Mouse (Mus musculus) liver, adult 2 months (tissue): Measurements from ENCODE around the gene Nck1. TPM values are rescaled to one million over a fixed set of nuclear protein-coding genes. Genes with fewer than 3 reads are reported as not detected.

Experiments used
- DNase-seq: peaks from one replicate; pipeline ENCODE4 v3.0.0-alpha.2; 2011; ENCODE audit warnings: low read depth, low spot score; ENCODE audit errors: extremely low read depth
- H3K27ac ChIP-seq: fragments of 200-500 bp; replicated peaks from 2 replicates; pipeline ENCODE4 v1.5.1; 2012; ENCODE audit warnings: low read depth, mild to moderate bottlenecking, control low read depth, inconsistent platforms, low read length; ENCODE audit not compliant: insufficient read depth
- H3K27me3 ChIP-seq: fragments of 200-500 bp; 2 replicates; pipeline ENCODE4 v1.6.1; 2012; ENCODE audit warnings: mild to moderate bottlenecking, moderate library complexity, low read length, inconsistent platforms; ENCODE audit not compliant: control insufficient read depth, insufficient read depth
- H3K36me3 ChIP-seq: fragments of 200-500 bp; 2 replicates; pipeline ENCODE4 v1.6.1; 2012; ENCODE audit warnings: low read length, inconsistent platforms; ENCODE audit not compliant: control insufficient read depth, insufficient read depth
- H3K4me1 ChIP-seq: fragments of 200-500 bp; 2 replicates; pipeline ENCODE4 v1.6.1; 2011; ENCODE audit warnings: low read length; ENCODE audit not compliant: control insufficient read depth, insufficient read depth
- H3K4me3 ChIP-seq: fragments of 200-500 bp; 2 replicates; pipeline ENCODE4 v1.5.1; 2011; ENCODE audit warnings: low read depth, mild to moderate bottlenecking, control low read depth, low read length, moderate library complexity; ENCODE audit not compliant: insufficient read depth
- H3K79me2 ChIP-seq: fragments of 200-500 bp; 2 replicates; pipeline ENCODE4 v1.6.1; 2012; ENCODE audit warnings: inconsistent platforms, mild to moderate bottlenecking, low read length, moderate library complexity; ENCODE audit not compliant: control insufficient read depth, insufficient read depth
- H3K9ac ChIP-seq: fragments of 200-500 bp; 2 replicates; pipeline ENCODE4 v1.6.1; 2012; ENCODE audit warnings: low read depth, mild to moderate bottlenecking, control low read depth, inconsistent platforms, low read length
- CTCF ChIP-seq: fragments of 200-500 bp; IDR thresholded peaks from 2 replicates; pipeline ENCODE4 v1.5.1; 2011; ENCODE audit warnings: low read depth, low read length, control low read depth
- POLR2A ChIP-seq: fragments of 200-500 bp; IDR thresholded peaks from 2 replicates; pipeline ENCODE4 v1.6.1; 2011; ENCODE audit warnings: low read length, control low read depth; ENCODE audit not compliant: insufficient read depth; ENCODE audit errors: extremely low read depth
- WGBS: fragments of 180-500 bp; shearing (Covaris S2); methylation state at CpG from one replicate; pipeline ENCODE4 v1.1.7; 2018; 5-methylcytosine and 5-hydroxymethylcytosine counted together
- polyA plus RNA-seq: library from polyadenylated mRNA; depleted of rRNA; stranded (reverse); fragments of >200 nt; gene quantifications from 2 replicates; pipeline ENCODE4 v1.2.3, GENCODE M21; 2012
- total RNA-seq: library from RNA; depleted of rRNA; stranded (reverse); fragments of >200 nt; gene quantifications from 2 replicates; pipeline ENCODE4 v1.2.3, GENCODE M21; 2014

Nck1 gene
- total and polyA plus RNA-seq, 2 experiments, result 2.6 to 17.0 TPM

- peak overlapping the region; percentile 86 for H3K4me3 ChIP-seq
- no peak for TF ChIP-seq CTCF
- 0 out of 2 replicates have a peak, but pooled peaks have one; percentile 9 for TF ChIP-seq POLR2A
- no peaks in the 10 kb centered on the region for H3K79me2 ChIP-seq
- H3K9ac ChIP-seq, result peak overlapping the region; percentile 72
- no peaks in the 10 kb centered on the region for H3K27me3 ChIP-seq
- no peaks in the 10 kb centered on the region for H3K36me3 ChIP-seq
- 14% methylated on average over 32 of the region's 32 CpGs for WGBS
- no peak overlapping the region for H3K27ac ChIP-seq
- peaks cover 2% of the 10 kb centered on the region; the same call in 1 of the 2 replicates for H3K4me1 ChIP-seq
- peak; percentile 12 for DNase-seq
These were observed 24.1 kb upstream of the Nck1 start for GRCm38 (mm10) chr9:100569798-100570625.

DNA sequence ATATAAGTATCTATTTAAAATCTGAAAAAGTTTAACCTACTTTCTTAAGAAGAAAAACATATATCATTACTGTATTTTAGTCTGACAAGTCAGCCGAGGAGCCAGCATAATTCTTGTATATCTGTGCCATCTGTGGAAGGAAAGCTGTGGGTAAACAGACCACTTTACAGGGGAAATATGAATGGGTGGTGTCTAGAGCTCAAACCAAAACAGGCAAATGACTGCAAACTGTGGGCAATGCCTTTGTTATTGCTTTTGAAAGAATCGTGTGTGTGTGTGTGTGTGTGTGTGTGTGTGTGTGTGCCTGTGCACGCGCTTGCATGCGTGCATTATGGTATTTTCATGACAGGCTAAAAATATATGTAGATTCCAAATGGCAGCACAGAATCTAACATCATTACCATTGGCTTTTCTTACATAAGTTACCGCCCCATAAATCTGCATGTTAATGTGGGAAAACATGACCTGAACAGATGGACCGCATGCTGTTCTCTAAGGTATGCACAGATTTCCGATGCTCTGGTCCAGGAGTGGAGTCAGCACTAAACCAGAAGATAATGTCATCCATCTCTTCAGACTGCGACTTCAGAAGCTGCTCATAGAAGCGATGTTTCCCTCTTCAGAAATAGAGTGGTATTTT lies 14.4 kb upstream of the Nck1 start:
- 95% methylated on average over 10 of the region's 10 CpGs for WGBS
- H3K36me3 ChIP-seq, result no peaks in the 10 kb centered on the region
- H3K4me3 ChIP-seq, result no peak overlapping the region
- no peaks in the 10 kb centered on the region for H3K4me1 ChIP-seq
- H3K27me3 ChIP-seq, result no peaks in the 10 kb centered on the region
- DNase-seq, result no peak
- no peak overlapping the region for H3K27ac ChIP-seq
- TF ChIP-seq POLR2A (no peak), CTCF (no peak)
- H3K9ac ChIP-seq, result no peak overlapping the region
- H3K79me2 ChIP-seq, result no peaks in the 10 kb centered on the region

DNA sequence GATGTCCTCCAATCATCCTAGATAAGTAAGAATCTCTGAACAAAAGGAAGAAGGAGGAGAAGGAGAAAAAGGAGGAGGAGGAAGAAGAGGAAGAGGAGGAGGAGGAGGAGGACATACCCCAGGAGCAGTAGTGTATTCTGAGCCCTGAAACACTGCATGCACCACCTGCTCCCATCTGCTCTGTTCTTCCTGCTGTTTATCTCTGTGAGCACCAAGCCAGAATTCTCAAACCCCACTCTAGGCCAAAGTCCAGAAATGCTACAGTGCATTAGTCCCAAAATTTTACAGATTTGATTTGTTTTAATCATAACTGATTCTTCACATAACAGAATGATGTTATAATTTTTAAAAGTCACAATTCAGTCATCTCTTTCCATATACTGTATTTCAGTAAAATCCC lies 13.1 kb upstream of the Nck1 start:
- no peaks in the 10 kb centered on the region for H3K36me3 ChIP-seq
- no peak overlapping the region for H3K4me3 ChIP-seq
- TF ChIP-seq POLR2A (no peak), CTCF (no peak)
- H3K4me1 ChIP-seq, result no peaks in the 10 kb centered on the region
- DNase-seq, result no peak
- no peak overlapping the region for H3K9ac ChIP-seq
- no peaks in the 10 kb centered on the region for H3K27me3 ChIP-seq
- H3K27ac ChIP-seq, result no peak overlapping the region
- no peaks in the 10 kb centered on the region for H3K79me2 ChIP-seq

GRCm38 (mm10) chr9:100558023-100558573 lies 12.2 kb upstream of the Nck1 start:
- no peaks in the 10 kb centered on the region for H3K27me3 ChIP-seq
- H3K9ac ChIP-seq, result no peak overlapping the region
- H3K4me1 ChIP-seq, result no peaks in the 10 kb centered on the region
- no peak overlapping the region for H3K27ac ChIP-seq
- TF ChIP-seq POLR2A, result no peak
- no peak for TF ChIP-seq CTCF
- WGBS, result 86% methylated on average over 4 of the region's 4 CpGs
- H3K79me2 ChIP-seq, result no peaks in the 10 kb centered on the region
- no peaks in the 10 kb centered on the region for H3K36me3 ChIP-seq
- no peak overlapping the region for H3K4me3 ChIP-seq
- DNase-seq, result no peak

DNA sequence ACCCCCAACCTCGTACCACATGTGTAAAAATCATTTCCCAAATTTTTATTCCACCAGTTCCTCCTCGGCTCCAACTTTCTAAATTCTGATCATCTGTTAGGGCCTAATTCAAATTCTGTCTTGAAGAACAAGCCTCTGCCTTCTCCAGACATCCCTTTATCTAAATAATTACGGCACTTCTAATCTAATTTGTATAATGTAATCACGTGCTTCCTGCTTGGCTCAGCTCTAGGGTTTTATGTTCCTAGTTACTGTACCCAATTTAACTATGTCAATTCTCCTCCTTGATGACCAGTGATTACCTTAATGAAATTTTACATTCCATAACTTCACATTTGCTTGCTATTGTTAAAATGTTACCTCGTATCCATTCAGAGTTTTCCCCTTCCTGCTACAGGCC lies 9.8 kb upstream of the Nck1 start:
- H3K27ac ChIP-seq, result no peak overlapping the region
- TF ChIP-seq POLR2A, result no peak
- TF ChIP-seq CTCF, result no peak
- no peaks in the 10 kb centered on the region for H3K27me3 ChIP-seq
- no peak for DNase-seq
- no peaks in the 10 kb centered on the region for H3K79me2 ChIP-seq
- 84% methylated on average over 5 of the region's 5 CpGs for WGBS
- H3K4me1 ChIP-seq, result no peaks in the 10 kb centered on the region
- peaks cover 4% of the 10 kb centered on the region for H3K36me3 ChIP-seq
- H3K4me3 ChIP-seq, result no peak overlapping the region
- no peak overlapping the region for H3K9ac ChIP-seq
